Comparison of ENCODE assay signal across 10 mouse cellular contexts in genomic region chr17:27042840-27043239, GRCm38 (mm10). TPM values are rescaled to one million over a fixed set of nuclear protein-coding genes. Genes with fewer than 3 reads are reported as not detected.
A peak's percentile ranks its signal among the peaks of the same experiment; 100 is the strongest.
DNase-seq lines count a peak whose midpoint lies in the region; ATAC-seq and TF ChIP-seq lines count a peak whose summit lies in the region.
"Had no signal": no experiment of that assay in that cellular context is flagged by ENCODE, and none has a peak within 500 bp of the region (broad histone marks: within the 10 kb centered on the region; RNA-seq: fewer than 3 reads in every experiment).

No protein-coding gene starts in this region.

- H3K9ac ChIP-seq in stomach, embryonic 16.5 days (ENCODE audit: low read length), result peak overlapping the region; percentile 44
- no peak overlapping the region; the same call in 1 of the 2 replicates for H3K9ac ChIP-seq in stomach, postnatal 0 days (ENCODE audit: low read length)
- H3K9ac ChIP-seq in midbrain, embryonic 13.5 days (replicated peaks), result no peak overlapping the region
- H3K9ac ChIP-seq: midbrain, embryonic 12.5 days had no signal

- H3K27me3 ChIP-seq in stomach, embryonic 16.5 days (ENCODE audit: control insufficient read depth, insufficient read depth, low read length), result no peaks in the 10 kb centered on the region
- no peaks in the 10 kb centered on the region for H3K27me3 ChIP-seq in stomach, postnatal 0 days (ENCODE audit: control insufficient read depth, insufficient read depth, low read length)
- H3K27me3 ChIP-seq in midbrain, embryonic 13.5 days, result peaks cover 4% of the 10 kb centered on the region; the same call in 1 of the 2 replicates

- no peak for TF ChIP-seq EP300 in stomach, postnatal 0 days (optimal IDR thresholded peaks at IDR 0.05)

- H3K4me2 ChIP-seq in stomach, embryonic 16.5 days (ENCODE audit: low read depth, low read length), result no peak overlapping the region
- H3K4me2 ChIP-seq in stomach, postnatal 0 days (replicated peaks; ENCODE audit: low read depth), result no peak overlapping the region
- H3K4me2 ChIP-seq in midbrain, embryonic 13.5 days (replicated peaks), result no peak overlapping the region
- H3K4me2 ChIP-seq: midbrain, embryonic 12.5 days had no signal

- 65% methylated on average over 6 of the region's 6 CpGs for WGBS in stomach, embryonic 16.5 days
- 51% methylated on average over 6 of the region's 6 CpGs for WGBS in stomach, postnatal 0 days
- WGBS in midbrain, embryonic 13.5 days, result 68% methylated on average over 6 of the region's 6 CpGs

- H3K9me3 ChIP-seq in stomach, embryonic 16.5 days (replicated peaks; ENCODE audit: control insufficient read depth, low read length), result no peaks in the 10 kb centered on the region
- H3K9me3 ChIP-seq in stomach, postnatal 0 days (ENCODE audit: control insufficient read depth, low read length), result no peaks in the 10 kb centered on the region
- H3K9me3 ChIP-seq in midbrain, embryonic 13.5 days, result no peaks in the 10 kb centered on the region
- H3K9me3 ChIP-seq: midbrain, embryonic 12.5 days had no signal

- no peak overlapping the region for H3K4me3 ChIP-seq in stomach, embryonic 16.5 days (replicated peaks; ENCODE audit: low read length)
- no peak overlapping the region for H3K4me3 ChIP-seq in stomach, postnatal 0 days (ENCODE audit: low read depth, low read length)
- no peak overlapping the region for H3K4me3 ChIP-seq in midbrain, embryonic 13.5 days (replicated peaks)
- H3K4me3 ChIP-seq: midbrain, embryonic 12.5 days had no signal

- H3K27ac ChIP-seq in stomach, embryonic 16.5 days (ENCODE audit: low read length), result 0 out of 2 replicates have a peak overlapping the region, but pooled peaks have one; percentile 6
- H3K27ac ChIP-seq in stomach, postnatal 0 days (replicated peaks), result no peak overlapping the region; the same call in 1 of the 2 replicates
- no peak overlapping the region for H3K27ac ChIP-seq in midbrain, embryonic 13.5 days
- H3K27ac ChIP-seq: midbrain, embryonic 12.5 days had no signal

- H3K4me1 ChIP-seq in stomach, embryonic 16.5 days (ENCODE audit: control insufficient read depth, insufficient read depth, low read length), result peaks cover 35% of the 10 kb centered on the region
- peaks cover 12% of the 10 kb centered on the region for H3K4me1 ChIP-seq in stomach, postnatal 0 days (replicated peaks; ENCODE audit: control insufficient read depth, insufficient read depth)
- peaks cover 26% of the 10 kb centered on the region for H3K4me1 ChIP-seq in midbrain, embryonic 13.5 days (replicated peaks)

- TF ChIP-seq CTCF in stomach, postnatal 0 days (IDR thresholded peaks at IDR 0.05; ENCODE audit: low read depth), result no peak

- ATAC-seq in stomach, embryonic 16.5 days (ENCODE audit: insufficient read depth, low FRiP score), result no peak
- ATAC-seq in stomach, postnatal 0 days (ENCODE audit: low FRiP score, low TSS enrichment), result no peak
- ATAC-seq in midbrain, embryonic 13.5 days, result no peak

- H3K36me3 ChIP-seq in stomach, embryonic 16.5 days (ENCODE audit: control insufficient read depth, insufficient read depth, low read length), result no peaks in the 10 kb centered on the region
- H3K36me3 ChIP-seq in stomach, postnatal 0 days (ENCODE audit: control insufficient read depth, insufficient read depth, low read length), result no peaks in the 10 kb centered on the region
- no peaks in the 10 kb centered on the region for H3K36me3 ChIP-seq in midbrain, embryonic 13.5 days
- H3K36me3 ChIP-seq: midbrain, embryonic 12.5 days had no signal

- DNase-seq in heart, adult 11 months, result peak; percentile 96
- no peak for DNase-seq in heart, adult 8-10 months (ENCODE audit: low spot score)
- DNase-seq in stomach, postnatal 0 days (ENCODE audit: low spot score), result no peak
- peak; percentile 34 to 65 for DNase-seq in kidney, postnatal 4 days
- DNase-seq in right cerebral cortex, adult 2 months (ENCODE audit: low spot score in 2 of 2), result no peak
- no peak for DNase-seq in right cerebral cortex, postnatal 14 days
- DNase-seq: adrenal gland, adult 8-10 months had no signal

RNA-seq across cellular contexts. Expression of gene Bak1, which starts 14.0 kb away (rescaled TPM):
- 10 to 100 TPM; 11.0 to 15.9 (median 13.7) TPM for total RNA-seq in heart, adult 8-10 months (2022)
- polyA plus RNA-seq in stomach, embryonic 16.5 days (2015; fragmentation: Nextera tagmentation; extraction: Ambion mirVana), result 6.7 and 7.0 TPM in 2 replicates
- 3.5 and 3.6 TPM in 2 replicates for polyA plus RNA-seq in stomach, postnatal 0 days (2015; fragmentation: Nextera tagmentation; extraction: Ambion mirVana)
- polyA plus RNA-seq in midbrain, embryonic 13.5 days (2015; fragmentation: Nextera tagmentation; extraction: Ambion mirVana), result 2.4 and 3.1 TPM in 2 replicates

RNA-seq across cellular contexts. Expression of gene Itpr3, which starts 14.3 kb away (rescaled TPM):
- 1 to 10 TPM; 5.0 to 8.7 (median 6.8) TPM for total RNA-seq in heart, adult 8-10 months (2022)
- polyA plus RNA-seq in stomach, embryonic 16.5 days (2015; fragmentation: Nextera tagmentation; extraction: Ambion mirVana), result 15.0 and 16.7 TPM in 2 replicates
- polyA plus RNA-seq in stomach, postnatal 0 days (2015; fragmentation: Nextera tagmentation; extraction: Ambion mirVana), result 5.9 and 6.6 TPM in 2 replicates
- 0.68 and 1.3 TPM in 2 replicates for polyA plus RNA-seq in midbrain, embryonic 13.5 days (2015; fragmentation: Nextera tagmentation; extraction: Ambion mirVana)

Comparison
In these comparisons a context has a peak if more than half of its experiments do, and no peak if none do; other contexts are left out.
1. DNase-seq: peak in heart, adult 11 months (single experiment) and kidney, postnatal 4 days (2 of 2); none in heart, adult 8-10 months (single experiment), stomach, postnatal 0 days (single experiment), right cerebral cortex, adult 2 months (0 of 2) and right cerebral cortex, postnatal 14 days (single experiment).